Mouse (Mus musculus) heart, adult 2 months (tissue): ENCODE measurements around the gene Ccdc80. TPM values are rescaled to one million over a fixed set of nuclear protein-coding genes. Genes with fewer than 3 reads are reported as not detected.

ENCODE experiments used
- DNase-seq, 2 experiments: peaks; one replicate each; pipeline ENCODE4 v3.0.0; 2021
- H3K27ac ChIP-seq: fragments of 200-600 bp; 2 replicates; pipeline ENCODE4 v1.8.1; 2022
- H3K27me3 ChIP-seq: fragments of 200-500 bp; 2 replicates; pipeline ENCODE4 v1.6.1; 2012; ENCODE audit warnings: mild to moderate bottlenecking, low read length, inconsistent platforms, mixed read lengths; ENCODE audit not compliant: control insufficient read depth, insufficient read depth
- H3K36me3 ChIP-seq: fragments of 200-500 bp; 2 replicates; pipeline ENCODE4 v1.6.1; 2012; ENCODE audit warnings: low read length, inconsistent platforms; ENCODE audit not compliant: control insufficient read depth, insufficient read depth
- H3K4me1 ChIP-seq: fragments of 200-500 bp; 2 replicates; pipeline ENCODE4 v1.6.1; 2011; ENCODE audit warnings: low read length; ENCODE audit not compliant: control insufficient read depth, insufficient read depth
- H3K4me3 ChIP-seq: fragments of 200-600 bp; 2 replicates; pipeline ENCODE4 v1.8.1; 2022
- H3K79me2 ChIP-seq: fragments of 200-500 bp; replicated peaks from 2 replicates; pipeline ENCODE4 v1.6.1; 2012; ENCODE audit warnings: mild to moderate bottlenecking, inconsistent platforms, low read length, moderate library complexity, mixed read lengths; ENCODE audit not compliant: control insufficient read depth, insufficient read depth
- H3K9ac ChIP-seq: fragments of 200-500 bp; 2 replicates; pipeline ENCODE4 v1.6.1; 2012; ENCODE audit warnings: low read depth, mild to moderate bottlenecking, control low read depth, inconsistent platforms, low read length, mixed read lengths
- CTCF ChIP-seq: fragments of 200-600 bp; IDR thresholded peaks from 2 replicates; pipeline ENCODE4 v1.8.1; 2022; ENCODE audit warnings: antibody characterized with exemption, mild to moderate bottlenecking, moderate library complexity
- EP300 ChIP-seq: fragments of 200-500 bp; IDR thresholded peaks from 2 replicates; pipeline ENCODE4 v1.6.1; 2011; ENCODE audit warnings: low read depth, low read length, control low read depth; ENCODE audit not compliant: insufficient read depth
- POLR2A ChIP-seq: fragments of 200-500 bp; IDR thresholded peaks from 2 replicates; pipeline ENCODE4 v1.6.1; 2011; ENCODE audit warnings: mild to moderate bottlenecking, low read depth, low read length, control low read depth; ENCODE audit not compliant: insufficient read depth
- WGBS: fragments of 180-500 bp; shearing (Covaris S2); methylation state at CpG from one replicate; pipeline ENCODE4 v1.1.7; 2018; 5-methylcytosine and 5-hydroxymethylcytosine counted together
- intact Hi-C: fragments of 180-260 bp; cut with DNase I; formaldehyde crosslinking; loops from one replicate; pipeline ENCODE4 v1.15.1; 2025
- polyA plus RNA-seq: library from polyadenylated mRNA; depleted of rRNA; stranded (reverse); fragments of >200 nt; gene quantifications from 2 replicates; pipeline ENCODE4 v1.2.3, GENCODE M21; 2012
- total RNA-seq, 2 experiments: library from RNA; stranded (reverse); gene quantifications; 2 replicates each; pipeline ENCODE4 v1.2.3; 2021

Ccdc80 gene
- total and polyA plus RNA-seq, 3 experiments: 43.4 to 65.3 (median 64.0) TPM

GRCm38 (mm10) chr16:45095030-45095429, 1.8 kb downstream of the Ccdc80 start:
- intact Hi-C loops: loop anchor here (5.0 to 10.0 kb wide), 3 partner anchors 62 to 370 kb away; partner anchors contain the start of genes Atg3, Gtpbp8, Nepro and Slc35a5
- TF ChIP-seq POLR2A: no peak
- TF ChIP-seq CTCF: no peak
- no peak for TF ChIP-seq EP300
- H3K27me3 ChIP-seq: no peaks in the 10 kb centered on the region
- H3K9ac ChIP-seq: peak overlapping the region; percentile 24
- peaks cover 9% of the 10 kb centered on the region for H3K4me1 ChIP-seq
- WGBS: 60% methylated on average over 13 of the region's 13 CpGs
- peaks cover 1% of the 10 kb centered on the region; the same call in 1 of the 2 replicates for H3K36me3 ChIP-seq
- H3K4me3 ChIP-seq: peak overlapping the region; percentile 47
- peak; percentile 8 to 27 for DNase-seq
- H3K79me2 ChIP-seq: no peaks in the 10 kb centered on the region
- H3K27ac ChIP-seq: peak overlapping the region; percentile 83

- peaks cover 10% of the 10 kb centered on the region for H3K4me1 ChIP-seq
Measured at GRCm38 (mm10) chr16:45095561-45096482, 2.6 kb downstream of the Ccdc80 start.

GRCm38 (mm10) chr16:45097467-45097866, 4.3 kb downstream of the Ccdc80 start:
- peaks cover 16% of the 10 kb centered on the region for H3K4me1 ChIP-seq
- peak in 1 of 2 experiments; percentile 42 for DNase-seq
- intact Hi-C loops: loop anchor here (5.0 to 10.0 kb wide), 3 partner anchors 60 to 373 kb away; partner anchors contain the start of genes Atg3, Gtpbp8, Nepro and Slc35a5

More at GRCm38 (mm10) chr16:45095561-45096482, 2.6 kb downstream of the Ccdc80 start:
- H3K36me3 ChIP-seq: peaks cover 4% of the 10 kb centered on the region
- no peaks in the 10 kb centered on the region for H3K79me2 ChIP-seq
- TF ChIP-seq CTCF (no peak), POLR2A (no peak), EP300 (no peak)
- peak overlapping the region; percentile 83 for H3K27ac ChIP-seq
- H3K9ac ChIP-seq: peak overlapping the region; percentile 37
- peak overlapping the region; percentile 47 for H3K4me3 ChIP-seq
- intact Hi-C loops: loop anchor here (5.0 to 10.0 kb wide), 3 partner anchors 61 to 371 kb away; partner anchors contain the start of genes Atg3, Gtpbp8, Nepro and Slc35a5
- peak; percentile 33 to 49 for DNase-seq
- H3K27me3 ChIP-seq: no peaks in the 10 kb centered on the region
- 56% methylated on average over 26 of the region's 26 CpGs for WGBS

GRCm38 (mm10) chr16:45098186-45098885, 5.1 kb downstream of the Ccdc80 start:
- Histone ChIP-seq H3K9ac (no peak overlapping the region), H3K4me3 (peak overlapping the region; percentile 36), H3K27me3 (no peaks in the 10 kb centered on the region), H3K4me1 (peaks cover 11% of the 10 kb centered on the region), H3K79me2 (no peaks in the 10 kb centered on the region; the same call in none of the 2 replicates), H3K36me3 (peaks cover 6% of the 10 kb centered on the region), H3K27ac (peak overlapping the region; percentile 39)
- 59% methylated on average over 10 of the region's 10 CpGs for WGBS
- intact Hi-C loops: loop anchor here (5.0 to 10.0 kb wide), 3 partner anchors 59 to 374 kb away; partner anchors contain the start of genes Atg3, Gtpbp8, Nepro and Slc35a5
- no peak for DNase-seq
- TF ChIP-seq POLR2A: no peak
- no peak for TF ChIP-seq CTCF
- TF ChIP-seq EP300: no peak

More at GRCm38 (mm10) chr16:45097467-45097866, 4.3 kb downstream of the Ccdc80 start:
- Histone ChIP-seq H3K36me3 (peaks cover 6% of the 10 kb centered on the region), H3K27me3 (no peaks in the 10 kb centered on the region), H3K27ac (peak overlapping the region; percentile 48), H3K79me2 (no peaks in the 10 kb centered on the region; the same call in none of the 2 replicates), H3K9ac (no peak overlapping the region), H3K4me3 (peak overlapping the region; percentile 47)
- WGBS: 49% methylated on average over 2 of the region's 2 CpGs
- no peak for TF ChIP-seq EP300
- no peak for TF ChIP-seq POLR2A
- TF ChIP-seq CTCF: no peak

- H3K4me1 ChIP-seq: peaks cover 9% of the 10 kb centered on the region
- TF ChIP-seq POLR2A: no peak
- no peak for TF ChIP-seq EP300
- no peak for TF ChIP-seq CTCF
Measured at GRCm38 (mm10) chr16:45098886-45099210, 5.6 kb downstream of the Ccdc80 start.

More at GRCm38 (mm10) chr16:45098886-45099210, 5.6 kb downstream of the Ccdc80 start:
- DNase-seq: no peak
- intact Hi-C loops: loop anchor here (5.0 to 10.0 kb wide), 3 partner anchors 58 to 374 kb away; partner anchors contain the start of genes Atg3, Gtpbp8, Nepro and Slc35a5
- peak overlapping the region; percentile 36 for H3K4me3 ChIP-seq
- no peak overlapping the region for H3K9ac ChIP-seq
- no peaks in the 10 kb centered on the region; the same call in none of the 2 replicates for H3K79me2 ChIP-seq
- no peaks in the 10 kb centered on the region for H3K27me3 ChIP-seq
- WGBS: 47% methylated on average over 6 of the region's 6 CpGs
- H3K27ac ChIP-seq: peak overlapping the region; percentile 39
- peaks cover 6% of the 10 kb centered on the region for H3K36me3 ChIP-seq
